ENCODE assay signal across 26 mouse cellular contexts in genomic region chr7:4693004-4693403, GRCm38 (mm10). TPM values are rescaled to one million over a fixed set of nuclear protein-coding genes. Genes with fewer than 3 reads are reported as not detected.
DNase-seq lines count a peak whose midpoint lies in the region; ATAC-seq lines count a peak whose summit lies in the region.
"Had no signal": no experiment of that assay in that cellular context is flagged by ENCODE, and none has a peak within 500 bp of the region (broad histone marks: within the 10 kb centered on the region; RNA-seq: fewer than 3 reads in every experiment).

No protein-coding gene starts in this region.

- H3K36me3 ChIP-seq in heart, embryonic 10.5 days = peaks cover 49% of the 10 kb centered on the region
- H3K36me3 ChIP-seq in intestine, embryonic 16.5 days (ENCODE audit: control insufficient read depth, insufficient read depth, low read length) = no peaks in the 10 kb centered on the region
- H3K36me3 ChIP-seq: G1E had no signal

- peak overlapping the region; percentile 57; the same call in 1 of the 2 replicates for H3K27ac ChIP-seq in heart, embryonic 10.5 days
- H3K27ac ChIP-seq in intestine, embryonic 16.5 days (ENCODE audit: low read length) = no peak overlapping the region
- H3K27ac ChIP-seq: embryonic facial prominence, embryonic 10.5 days; embryonic facial prominence, embryonic 12.5 days; forebrain, embryonic 13.5 days; forebrain, embryonic 15.5 days had no signal

- no peaks in the 10 kb centered on the region for H3K27me3 ChIP-seq in heart, embryonic 10.5 days (ENCODE audit: insufficient read depth, poor library complexity, severe bottlenecking)
- no peaks in the 10 kb centered on the region for H3K27me3 ChIP-seq in intestine, embryonic 16.5 days (replicated peaks; ENCODE audit: control insufficient read depth, insufficient read depth, low read length)
- H3K27me3 ChIP-seq: embryonic facial prominence, embryonic 12.5 days; forebrain, embryonic 13.5 days; forebrain, embryonic 15.5 days; Patski had no signal

- H3K9me3 ChIP-seq in heart, embryonic 10.5 days = no peaks in the 10 kb centered on the region
- no peaks in the 10 kb centered on the region for H3K9me3 ChIP-seq in intestine, embryonic 16.5 days (ENCODE audit: control insufficient read depth, low read length)
- H3K9me3 ChIP-seq: embryonic facial prominence, embryonic 10.5 days; embryonic facial prominence, embryonic 12.5 days; forebrain, embryonic 13.5 days; forebrain, embryonic 15.5 days; G1E had no signal

- 69% methylated on average over 6 of the region's 6 CpGs for WGBS in heart, embryonic 10.5 days
- whole genome bisulfite sequencing in intestine, embryonic 16.5 days = 81% methylated on average over 6 of the region's 6 CpGs

- no peak overlapping the region for H3K4me3 ChIP-seq in heart, embryonic 10.5 days
- H3K4me3 ChIP-seq in intestine, embryonic 16.5 days (ENCODE audit: low read length) = no peak overlapping the region
- H3K4me3 ChIP-seq: embryonic facial prominence, embryonic 12.5 days; forebrain, embryonic 13.5 days; forebrain, embryonic 15.5 days had no signal

- no peak overlapping the region for H3K9ac ChIP-seq in intestine, embryonic 16.5 days (ENCODE audit: low read depth, low read length)
- H3K9ac ChIP-seq: embryonic facial prominence, embryonic 12.5 days; forebrain, embryonic 15.5 days; forebrain, postnatal 0 days had no signal

- H3K4me2 ChIP-seq in intestine, embryonic 16.5 days (ENCODE audit: low read depth, low read length) = no peak overlapping the region
- H3K4me2 ChIP-seq: embryonic facial prominence, embryonic 12.5 days had no signal

- intact Hi-C loops in heart, postnatal 25 days (cut with DNase I) = no loop called here

- ATAC-seq in intestine, embryonic 16.5 days = no peak
- ATAC-seq: activated CD4-positive, CD25-positive, alpha-beta regulatory T cell, adult 4 months; CD4-positive, CD25-positive, alpha-beta regulatory T cell, adult 4 months; forebrain, embryonic 13.5 days; forebrain, embryonic 15.5 days; forebrain, postnatal 0 days; Patski had no signal

- DNase-seq in heart, embryonic 10.5 days (ENCODE audit: low spot score) = no peak
- no peak for DNase-seq in heart, postnatal 25 days (ENCODE audit: low spot score)
- DNase-seq in ES-CJ7 (ENCODE audit: low read depth, low spot score) = peak; percentile 85
- DNase-seq in R1 (ENCODE audit: low read depth, low spot score) = peak; percentile 89
- no peak for DNase-seq in retina, postnatal 1 day
- DNase-seq: adrenal gland, adult 8-10 months; adrenal gland, postnatal 14 days; adrenal gland, postnatal 36 days; B cell, adult 2 months; cerebellum, adult 11-12 months; cerebellum, adult 2 months; cerebellum, adult 9-10 months; cerebellum, postnatal 10 days; cerebellum, postnatal 25 days; forebrain, postnatal 0 days had no signal

- H3K4me1 ChIP-seq in heart, embryonic 10.5 days = peaks cover 21% of the 10 kb centered on the region
- H3K4me1 ChIP-seq in intestine, embryonic 16.5 days (ENCODE audit: control insufficient read depth, insufficient read depth, low read length) = peaks cover 10% of the 10 kb centered on the region

RNA-seq across cellular contexts. Expression of gene Brsk1, which starts 2.6 kb away (rescaled TPM):
- 0.89 and 1.0 TPM in 2 replicates for polyA plus RNA-seq in heart, embryonic 10.5 days (2016; fragmentation: Nextera tagmentation; extraction: Ambion mirVana)
- total RNA-seq in heart, postnatal 25 days (2021) = 1 to 10 TPM; 1.1 to 1.3 TPM
- 0.86 and 1.4 TPM in 2 replicates for polyA plus RNA-seq in intestine, embryonic 16.5 days (2015; fragmentation: Nextera tagmentation; extraction: Ambion mirVana)
- polyA plus RNA-seq: activated CD4-positive, CD25-positive, alpha-beta regulatory T cell, adult 4 months; CD4-positive, CD25-positive, alpha-beta regulatory T cell, adult 4 months; G1E had no signal

RNA-seq across cellular contexts. Expression of gene Hspbp1, which starts 8.1 kb away (rescaled TPM):
- polyA plus RNA-seq in heart, embryonic 10.5 days (2016; fragmentation: Nextera tagmentation; extraction: Ambion mirVana) = 105 and 118 TPM in 2 replicates
- total RNA-seq in heart, postnatal 25 days (2021) = 10 to 100 TPM; 32.1 to 33.3 TPM
- polyA plus RNA-seq in intestine, embryonic 16.5 days (2015; fragmentation: Nextera tagmentation; extraction: Ambion mirVana) = 84.9 and 95.4 TPM in 2 replicates

RNA-seq across cellular contexts. Expression of gene Tmem150b, which starts 32.0 kb away (rescaled TPM):
- not detected in 2 replicates for polyA plus RNA-seq in heart, embryonic 10.5 days (2016; fragmentation: Nextera tagmentation; extraction: Ambion mirVana)
- under 1 TPM; 0.22 to 0.23 TPM for total RNA-seq in heart, postnatal 25 days (2021)
- 4.4 and 5.4 TPM in 2 replicates for polyA plus RNA-seq in intestine, embryonic 16.5 days (2015; fragmentation: Nextera tagmentation; extraction: Ambion mirVana)
- total RNA-seq: CH12.LX; forebrain, postnatal 0 days had no signal
- polyA plus RNA-seq: activated CD4-positive, CD25-positive, alpha-beta regulatory T cell, adult 4 months; cerebellum, adult 2 months; cortical plate, adult 2 months; forebrain, postnatal 0 days had no signal

RNA-seq across cellular contexts. Expression of gene Ppp6r1, which starts 34.2 kb away (rescaled TPM):
- 8.7 and 16.0 TPM in 2 replicates for polyA plus RNA-seq in heart, embryonic 10.5 days (2016; fragmentation: Nextera tagmentation; extraction: Ambion mirVana)
- total RNA-seq in heart, postnatal 25 days (2021) = 10 to 100 TPM; 74.9 to 76.3 TPM
- 2.6 and 2.9 TPM in 2 replicates for polyA plus RNA-seq in intestine, embryonic 16.5 days (2015; fragmentation: Nextera tagmentation; extraction: Ambion mirVana)

RNA-seq across cellular contexts. Expression of gene Kmt5c, which starts 46.9 kb away (rescaled TPM):
- polyA plus RNA-seq in heart, embryonic 10.5 days (2016; fragmentation: Nextera tagmentation; extraction: Ambion mirVana) = 76.1 and 77.6 TPM in 2 replicates
- 10 to 100 TPM; 16.4 to 20.7 TPM for total RNA-seq in heart, postnatal 25 days (2021)
- polyA plus RNA-seq in intestine, embryonic 16.5 days (2015; fragmentation: Nextera tagmentation; extraction: Ambion mirVana) = 66.7 and 76.0 TPM in 2 replicates

Comparison
In these comparisons a context has a peak if more than half of its experiments do, and no peak if none do; other contexts are left out.
1. DNase-seq: peak in ES-CJ7 (single experiment) and R1 (single experiment); none in heart, embryonic 10.5 days (single experiment), heart, postnatal 25 days (single experiment) and retina, postnatal 1 day (single experiment).